Mouse (Mus musculus): ENCODE data around the gene Hcn3.

DNA sequence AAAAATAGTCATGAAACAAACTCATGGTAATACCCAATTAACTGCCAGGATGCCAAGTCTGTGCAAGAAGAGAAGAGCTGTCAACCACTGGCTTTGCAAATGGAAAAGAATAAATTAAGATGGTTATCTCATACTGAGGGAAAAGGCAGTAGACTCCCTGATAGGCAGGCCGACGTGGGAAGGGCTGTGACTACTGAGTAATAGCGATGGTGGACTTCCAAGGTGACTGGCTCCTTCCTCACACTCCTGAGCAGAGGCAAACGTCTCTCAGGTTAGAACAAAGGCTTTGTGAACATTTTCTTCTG, 56.8 kb downstream of the Hcn3 start:
- no peak for TF ChIP-seq CTCF (IDR thresholded peaks at IDR 0.05; ENCODE audit: control insufficient read depth, insufficient read depth, low read length)
- no peak for TF ChIP-seq POLR2A (IDR thresholded peaks at IDR 0.05; ENCODE audit: borderline replicate concordance, control insufficient read depth, low read depth, low read length)

All from bone marrow, adult 2 months (tissue).